Mouse (Mus musculus) adrenal gland, postnatal 36 days (tissue): ENCODE measurements around the gene Rabl3. TPM values are rescaled to one million over a fixed set of nuclear protein-coding genes. Genes with fewer than 3 reads are reported as not detected.

ENCODE experiments used
- DNase-seq, 2 experiments: peaks; one replicate each; pipeline ENCODE4 v3.0.0; 2021; ENCODE audit warnings: mixed read lengths in 1 of 2
- total RNA-seq, 2 experiments: library from RNA; stranded (reverse); gene quantifications; 2 replicates each; pipeline ENCODE4 v1.2.3; 2021

The Rabl3 gene
- total RNA-seq, 2 experiments from 2014 or later = 8.4 to 9.3 TPM

GRCm38 (mm10) chr16:37546312-37546711 lies 6.6 kb downstream of the Rabl3 start:
- DNase-seq = no peak

GRCm38 (mm10) chr16:37550266-37550665 lies 10.6 kb downstream of the Rabl3 start:
- DNase-seq = no peak

DNA sequence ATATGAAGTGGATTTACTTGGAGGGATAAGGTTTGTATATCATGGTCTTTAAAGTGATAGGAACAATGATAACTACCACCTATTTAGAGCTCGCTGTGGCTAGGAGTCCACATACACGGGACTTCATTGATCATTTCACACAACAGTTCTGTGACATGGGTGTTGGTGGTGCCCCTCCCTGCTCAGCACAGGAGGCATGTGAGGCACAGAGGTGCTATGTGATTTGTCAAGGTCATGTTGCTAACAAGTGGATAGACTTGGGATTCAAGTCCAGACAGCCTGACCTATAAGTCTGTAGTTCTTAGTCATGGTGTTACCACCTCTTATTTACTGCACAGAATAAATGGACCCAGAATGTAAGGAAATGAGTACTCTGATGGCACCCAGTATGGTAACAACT lies 11.3 kb downstream of the Rabl3 start:
- DNase-seq = no peak

DNA sequence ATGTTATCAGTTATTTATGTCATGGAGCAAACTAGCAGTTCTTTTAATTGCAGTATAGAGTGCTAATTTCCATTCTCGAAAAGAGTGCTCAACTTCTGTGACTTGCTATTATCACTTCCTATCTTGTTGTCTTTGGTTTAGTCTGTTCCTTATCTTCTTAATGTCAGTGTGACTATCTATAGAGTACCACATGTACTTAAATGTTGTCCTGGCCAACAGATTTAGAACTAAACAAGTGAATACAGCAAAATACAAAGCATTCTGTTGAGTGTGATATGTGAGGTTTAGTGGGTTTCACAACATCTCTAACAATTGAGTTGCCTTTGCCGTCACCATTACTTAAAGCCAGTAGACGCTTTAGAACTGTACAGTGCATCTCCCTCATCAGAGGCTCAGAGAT lies 13.1 kb downstream of the Rabl3 start:
- DNase-seq = no peak

GRCm38 (mm10) chr16:37562414-37562813 lies 22.7 kb downstream of the Rabl3 start:
- DNase-seq = no peak

GRCm38 (mm10) chr16:37562961-37563360 lies 23.3 kb downstream of the Rabl3 start:
- no peak for DNase-seq

DNA sequence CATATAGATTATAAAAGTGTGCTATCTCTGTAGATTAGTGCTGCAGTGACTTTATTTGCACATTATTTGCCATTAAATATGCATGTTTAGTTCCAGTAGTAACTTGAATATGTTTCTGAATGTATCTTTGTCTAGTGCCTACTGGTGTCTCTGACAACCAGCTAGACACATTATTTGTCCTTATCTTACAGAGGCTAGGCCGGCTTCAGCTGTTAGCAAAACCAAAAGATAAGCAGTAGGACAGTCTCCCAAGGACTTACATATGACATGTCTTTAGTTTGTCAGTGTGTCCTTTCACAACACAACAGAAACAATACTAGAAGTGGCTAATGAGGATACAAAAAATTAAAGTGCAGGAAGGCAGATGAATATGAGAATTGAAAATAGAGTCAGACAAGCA lies 25.4 kb downstream of the Rabl3 start:
- DNase-seq = no peak

DNA sequence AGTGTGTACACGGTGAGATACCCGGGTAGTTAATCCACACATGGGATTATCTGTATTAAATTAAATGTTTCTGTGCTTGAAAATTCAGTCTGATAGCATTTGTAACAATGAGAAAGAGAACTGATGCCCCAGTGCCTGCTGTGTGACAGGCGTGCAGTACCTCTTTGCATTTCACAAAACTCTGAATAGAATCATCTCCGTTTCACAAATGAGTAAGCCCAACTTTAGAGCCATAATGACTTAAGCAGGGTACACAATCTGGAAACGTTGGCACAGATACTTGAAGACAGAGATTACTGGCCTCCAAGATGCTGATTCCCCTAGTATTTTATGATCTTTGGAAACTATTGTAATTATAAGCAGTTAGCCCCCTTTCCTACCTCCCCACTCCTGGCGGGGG lies 26.4 kb downstream of the Rabl3 start:
- no peak for DNase-seq

- DNase-seq = peak in 1 of 2 experiments; percentile 6
Measured at GRCm38 (mm10) chr16:37567113-37568050, 27.7 kb downstream of the Rabl3 start.

GRCm38 (mm10) chr16:37571554-37571953 lies 31.9 kb downstream of the Rabl3 start:
- DNase-seq = no peak

DNA sequence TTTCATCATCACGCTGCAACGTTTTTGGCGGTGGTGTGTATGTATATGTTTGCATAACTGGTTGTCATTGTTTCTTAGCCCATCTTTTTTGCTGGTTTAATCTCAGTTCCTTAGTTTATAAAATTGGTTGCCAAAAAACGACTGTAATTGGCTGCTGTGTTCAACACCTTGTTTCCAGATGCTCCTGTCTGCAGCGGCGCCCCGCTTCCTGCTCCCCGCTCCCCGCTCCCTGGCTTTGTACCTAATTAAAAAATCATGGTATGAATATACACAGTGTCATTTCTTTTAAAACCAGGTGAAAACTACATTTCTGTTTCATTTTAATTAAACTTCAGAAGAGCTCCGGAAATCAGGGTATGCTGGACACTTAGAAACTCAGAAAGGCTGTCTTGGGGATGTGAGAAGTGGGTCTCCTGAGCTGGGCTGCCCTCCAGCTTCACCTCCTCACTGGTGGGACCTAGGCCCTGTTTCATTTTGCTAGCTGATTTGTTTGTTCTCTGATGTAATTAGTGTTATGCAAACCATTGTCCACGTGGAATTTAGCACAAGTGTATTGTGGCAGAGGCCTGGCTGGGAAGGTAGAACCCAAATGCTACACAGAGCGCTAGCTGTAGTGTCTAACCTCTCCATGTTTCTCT lies 32.6 kb downstream of the Rabl3 start:
- DNase-seq = no peak

DNA sequence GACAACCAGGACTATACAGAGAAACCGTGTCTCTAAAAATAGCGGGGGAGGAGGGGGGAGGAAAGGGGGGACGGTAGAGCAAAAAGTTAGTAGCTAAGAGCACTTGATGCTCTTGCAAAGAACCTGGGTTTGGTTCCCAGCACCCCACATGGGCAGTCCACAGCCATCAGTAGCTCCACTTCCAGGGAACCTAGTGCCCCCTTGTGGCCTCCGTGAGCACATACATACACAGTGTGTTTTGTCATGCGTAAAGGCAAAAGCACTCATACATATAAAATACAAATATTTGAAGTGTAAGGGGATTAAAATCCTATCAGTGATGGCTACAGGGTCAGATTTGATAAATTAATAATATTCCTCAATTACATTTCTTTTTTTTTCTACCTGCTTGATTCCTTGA lies 33.4 kb downstream of the Rabl3 start:
- no peak for DNase-seq

DNA sequence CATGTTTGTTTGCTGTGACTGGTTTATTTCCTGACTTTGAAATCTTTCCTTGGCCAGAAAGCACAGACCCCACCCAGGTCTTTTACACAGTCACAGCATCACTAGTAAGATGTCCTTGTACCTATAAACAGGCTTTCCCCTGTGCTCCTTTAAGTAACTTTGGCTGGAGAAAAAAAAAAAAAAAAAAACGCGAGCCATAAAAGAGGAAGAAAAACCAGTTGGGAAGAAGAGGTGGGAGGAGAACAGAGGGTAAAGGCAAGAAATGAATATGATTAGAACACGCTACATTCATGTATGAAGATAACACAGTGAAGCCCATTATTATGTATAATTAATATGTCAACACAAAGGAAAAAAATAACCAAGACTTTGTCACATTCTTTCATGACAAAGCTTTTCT lies 35.6 kb downstream of the Rabl3 start:
- DNase-seq = no peak

GRCm38 (mm10) chr16:37579591-37579990 lies 39.9 kb downstream of the Rabl3 start:
- DNase-seq = no peak

DNA sequence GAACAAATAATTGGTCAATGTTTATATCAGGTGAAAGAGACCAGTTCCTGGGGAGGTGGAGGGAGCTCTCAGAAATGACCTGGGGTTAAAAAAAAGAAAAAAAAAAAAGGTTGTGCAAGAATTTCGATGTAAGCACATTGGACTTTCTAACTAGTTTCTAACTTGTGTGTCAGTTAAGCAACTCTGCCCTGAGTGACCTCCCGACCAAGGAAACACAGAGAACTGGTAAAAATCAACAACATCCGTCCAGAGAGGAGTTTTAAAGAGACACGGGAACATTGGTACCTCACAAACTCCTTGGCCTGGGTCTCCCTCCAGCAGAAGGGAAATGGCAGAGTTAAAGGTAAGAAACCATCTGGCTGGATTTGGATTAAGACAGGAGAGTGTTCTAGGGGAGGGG lies 40.3 kb downstream of the Rabl3 start, which contains the start of gene Hgd:
Gene Hgd (plus strand): TSS at position 160 of the 400 bp plus-strand sequence.
- no peak for DNase-seq

DNA sequence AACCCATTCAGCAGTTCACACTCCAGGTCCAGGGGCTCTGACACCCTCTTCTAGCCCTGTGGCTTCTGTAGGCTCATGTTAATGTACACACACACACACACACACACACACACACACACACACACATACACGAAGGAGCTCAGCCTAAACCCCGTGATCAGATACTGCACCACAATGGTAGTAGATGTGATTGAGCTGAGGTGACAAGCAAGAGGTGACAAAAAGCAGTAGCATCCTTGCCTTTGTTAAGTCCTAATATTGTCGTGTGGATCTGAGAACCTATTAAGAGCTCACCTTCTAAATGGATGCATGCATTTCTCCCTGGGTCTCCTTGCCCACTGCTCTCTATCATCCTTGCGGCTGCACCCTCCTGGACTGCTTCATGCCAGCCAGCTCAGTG lies 41.0 kb downstream of the Rabl3 start:
- no peak for DNase-seq

DNA sequence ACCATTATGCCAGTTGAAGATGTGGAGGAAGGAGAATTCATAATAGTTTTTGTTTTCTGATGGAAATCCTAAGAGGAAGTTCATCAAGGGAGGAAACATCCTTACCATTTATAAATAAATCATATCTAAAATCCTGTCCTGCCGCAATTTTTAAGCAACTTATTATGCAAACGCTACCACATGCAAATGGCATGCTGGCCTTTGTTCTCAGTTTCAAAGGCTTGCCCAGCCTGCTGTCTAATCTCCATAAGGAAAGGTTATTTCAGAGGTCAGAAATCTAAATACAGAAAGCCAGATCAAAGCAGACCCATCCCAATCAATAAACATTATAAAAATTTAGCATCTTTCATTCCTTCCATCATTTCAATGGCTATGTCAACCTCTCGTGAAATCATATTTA lies 42.2 kb downstream of the Rabl3 start:
- DNase-seq = no peak

DNA sequence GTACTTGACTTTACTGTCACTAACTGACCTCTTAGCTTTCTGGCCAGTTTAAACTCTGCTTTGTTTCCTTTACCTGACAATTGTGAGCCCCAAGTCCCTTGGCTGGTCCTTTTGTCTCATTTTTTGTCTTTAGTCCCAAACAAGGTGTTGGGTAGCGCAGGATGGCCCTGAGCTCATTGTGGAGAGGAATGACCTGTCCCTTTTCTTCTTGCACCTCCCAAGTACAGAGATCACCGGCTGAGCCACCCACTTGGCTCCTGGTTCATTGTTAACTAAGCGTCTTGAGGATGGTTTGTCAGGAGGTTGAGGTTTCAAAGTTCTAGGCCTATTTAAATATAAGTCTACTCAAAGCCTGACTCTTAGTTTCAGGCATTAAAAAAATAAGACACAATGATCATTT lies 43.6 kb downstream of the Rabl3 start:
- DNase-seq = no peak

- peak in 1 of 2 experiments; percentile 7 for DNase-seq
Measured at GRCm38 (mm10) chr16:37583801-37584200, 44.1 kb downstream of the Rabl3 start.

GRCm38 (mm10) chr16:37584218-37585035 lies 44.7 kb downstream of the Rabl3 start:
- peak; percentile 63 to 67 for DNase-seq

DNA sequence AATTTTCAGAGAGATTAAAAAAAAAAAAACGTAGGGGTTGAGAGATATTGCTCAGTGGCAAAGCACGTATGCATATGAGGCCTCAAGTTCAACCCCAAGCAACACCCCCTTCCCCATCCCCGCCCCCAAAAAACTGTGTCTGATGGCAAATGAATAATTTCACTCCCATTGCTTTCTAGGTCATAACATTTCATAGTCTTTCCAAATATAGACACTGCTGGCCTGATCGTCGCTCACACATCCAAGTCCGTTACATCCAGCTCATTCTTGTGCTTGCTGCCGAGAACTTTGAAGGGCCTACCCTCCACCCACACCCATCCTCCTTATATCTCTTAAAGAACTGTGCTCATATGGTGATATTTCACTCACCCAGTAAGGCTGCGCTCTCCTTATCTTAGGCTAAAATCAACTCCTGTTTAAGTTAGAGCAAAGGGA lies 45.5 kb downstream of the Rabl3 start:
- no peak for DNase-seq

DNA sequence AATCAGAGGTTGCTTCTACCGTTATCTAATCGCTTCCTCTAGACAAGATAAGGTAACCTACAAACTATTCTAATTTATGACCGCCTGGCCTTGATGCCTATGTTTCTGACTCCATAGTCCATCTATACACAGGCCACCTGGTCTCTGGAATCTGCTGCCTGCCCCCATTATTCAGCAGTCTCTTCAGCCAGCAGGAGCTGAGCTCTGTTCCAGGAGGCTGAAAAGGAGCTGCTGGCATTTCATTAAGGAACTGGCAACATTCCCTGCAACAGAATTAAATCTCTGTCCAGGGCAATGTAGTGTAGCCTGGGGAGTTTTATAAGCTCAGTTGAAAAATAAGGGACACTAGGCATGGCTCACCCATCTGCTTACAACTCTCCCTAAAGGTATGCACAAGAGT lies 51.2 kb downstream of the Rabl3 start:
- no peak for DNase-seq

DNA sequence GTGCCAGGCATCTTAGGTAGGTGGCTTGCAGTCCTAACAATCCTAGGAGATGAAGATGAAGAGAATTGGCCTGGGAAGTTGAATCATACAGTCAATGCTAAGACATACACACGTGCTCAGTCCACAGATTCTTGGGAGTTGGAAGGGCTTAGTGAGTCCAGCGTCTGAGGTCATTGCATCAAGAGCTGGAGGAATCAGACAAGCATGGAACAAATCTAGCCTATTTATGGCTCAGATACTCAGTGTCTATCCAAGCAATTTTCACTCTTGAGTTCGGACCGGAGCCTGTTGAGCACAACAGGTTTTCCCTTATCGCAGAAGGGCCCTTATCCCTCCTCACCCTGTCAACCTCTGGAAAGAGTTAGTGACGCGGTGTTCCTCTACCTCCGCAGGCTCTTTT lies 51.9 kb downstream of the Rabl3 start:
- no peak for DNase-seq
